Mouse (Mus musculus) limb, embryonic 12.5 days (tissue): ENCODE data around the gene Slc35e3. TPM values are rescaled to one million over a fixed set of nuclear protein-coding genes. Genes with fewer than 3 reads are reported as not detected.
A peak's percentile ranks its signal among the peaks of the same experiment; 100 is the strongest.
"Not testable (repeated sequence)": the region's sequence is repeated elsewhere in the genome, so short reads cannot be mapped to it uniquely, and the experiment has no call there.

Source experiments
- ATAC-seq: fragments of 200-750 bp; cut with Nextera tagmentation; 2 replicates; pipeline ENCODE4 v1.8.0; 2017; ENCODE audit warnings: low read depth, moderate TSS enrichment; ENCODE audit not compliant: insufficient number of reproducible peaks, insufficient read depth, low FRiP score, low TSS enrichment
- H3K27ac ChIP-seq: fragments of 300-500 bp; sonication (generic); 2 replicates; pipeline ENCODE4 v1.5.1; 2016; ENCODE audit warnings: mild to moderate bottlenecking, moderate library complexity
- H3K27me3 ChIP-seq: fragments of 300-500 bp; sonication (generic); 2 replicates; pipeline ENCODE4 v1.6.1; 2016; ENCODE audit warnings: mild to moderate bottlenecking, moderate library complexity
- H3K36me3 ChIP-seq: fragments of 300-500 bp; sonication (generic); 2 replicates; pipeline ENCODE4 v1.6.1; 2016; ENCODE audit warnings: mild to moderate bottlenecking, moderate library complexity
- H3K4me1 ChIP-seq: fragments of 300-500 bp; sonication (generic); replicated peaks from 2 replicates; pipeline ENCODE4 v1.6.1; 2016
- H3K4me2 ChIP-seq: fragments of 300-500 bp; sonication (generic); 2 replicates; pipeline ENCODE4 v1.6.1; 2016; ENCODE audit warnings: mild to moderate bottlenecking, moderate library complexity
- H3K4me3 ChIP-seq: fragments of 300-500 bp; sonication (generic); replicated peaks from 2 replicates; pipeline ENCODE4 v1.5.1; 2016; ENCODE audit warnings: mild to moderate bottlenecking
- H3K9ac ChIP-seq: fragments of 300-500 bp; sonication (generic); replicated peaks from 2 replicates; pipeline ENCODE4 v1.6.1; 2016; ENCODE audit warnings: mild to moderate bottlenecking, moderate library complexity
- H3K9me3 ChIP-seq: fragments of 300-500 bp; sonication (generic); 2 replicates; pipeline ENCODE4 v1.6.1; 2016; ENCODE audit warnings: mild to moderate bottlenecking, moderate library complexity
- WGBS: fragments of 180-500 bp; shearing (Covaris S2); methylation state at CpG from one replicate; pipeline ENCODE4 v1.1.7; 2016; 5-methylcytosine and 5-hydroxymethylcytosine counted together
- polyA plus RNA-seq: library from polyadenylated mRNA; unstranded; fragments of >200 nt; fragmentation: Nextera tagmentation; extraction: Ambion mirVana; gene quantifications from 2 replicates; pipeline ENCODE4 v1.2.1, GENCODE M21; 2016

Gene Slc35e3
- polyA plus RNA-seq, 1 experiment from 2014 or later: 43.8 TPM

GRCm38 (mm10) chr10:117751744-117752143, 5.6 kb upstream of the Slc35e3 start:
- Histone ChIP-seq H3K4me2 (no peak overlapping the region), H3K36me3 (peaks cover 86% of the 10 kb centered on the region), H3K9me3 (no peaks in the 10 kb centered on the region), H3K27ac (no peak overlapping the region), H3K9ac (no peak overlapping the region), H3K4me3 (no peak overlapping the region), H3K27me3 (no peaks in the 10 kb centered on the region), H3K4me1 (no peaks in the 10 kb centered on the region)
- 96% methylated on average over 6 of the region's 6 CpGs for whole genome bisulfite sequencing
- no peak for ATAC-seq

- H3K27me3 ChIP-seq: no peaks in the 10 kb centered on the region
- ATAC-seq: no peak
- no peaks in the 10 kb centered on the region for H3K9me3 ChIP-seq
- H3K27ac ChIP-seq: no peak overlapping the region
- H3K4me3 ChIP-seq: no peak overlapping the region
- no peak overlapping the region for H3K4me2 ChIP-seq
- peaks cover 82% of the 10 kb centered on the region for H3K36me3 ChIP-seq
- WGBS: 97% methylated on average over 14 of the region's 14 CpGs
- H3K4me1 ChIP-seq: no peaks in the 10 kb centered on the region
- H3K9ac ChIP-seq: no peak overlapping the region
Measured at GRCm38 (mm10) chr10:117751282-117751610, 5.1 kb upstream of the Slc35e3 start.

- 95% methylated on average over 5 of the region's 5 CpGs for WGBS
- H3K9ac ChIP-seq: no peak overlapping the region
- ATAC-seq: no peak
- peaks cover 77% of the 10 kb centered on the region for H3K36me3 ChIP-seq
- H3K27me3 ChIP-seq: no peaks in the 10 kb centered on the region
- no peaks in the 10 kb centered on the region for H3K9me3 ChIP-seq
- H3K27ac ChIP-seq: no peak overlapping the region
- H3K4me2 ChIP-seq: no peak overlapping the region
- H3K4me1 ChIP-seq: no peaks in the 10 kb centered on the region
- no peak overlapping the region for H3K4me3 ChIP-seq
Measured at GRCm38 (mm10) chr10:117750529-117751281, 4.5 kb upstream of the Slc35e3 start.

- no peaks in the 10 kb centered on the region for H3K9me3 ChIP-seq
- H3K4me3 ChIP-seq: no peak overlapping the region
- peaks cover 7% of the 10 kb centered on the region for H3K4me1 ChIP-seq
- H3K27ac ChIP-seq: no peak overlapping the region
- no peak overlapping the region for H3K9ac ChIP-seq
- H3K36me3 ChIP-seq: peaks cover 68% of the 10 kb centered on the region
- no peaks in the 10 kb centered on the region for H3K27me3 ChIP-seq
- ATAC-seq: no peak
- 91% methylated on average over 14 of the region's 14 CpGs for WGBS
- H3K4me2 ChIP-seq: no peak overlapping the region
Measured at GRCm38 (mm10) chr10:117749787-117750343, 3.7 kb upstream of the Slc35e3 start.

GRCm38 (mm10) chr10:117749050-117749686, 3.0 kb upstream of the Slc35e3 start:
- ATAC-seq: no peak
- Histone ChIP-seq H3K4me1 (peaks cover 12% of the 10 kb centered on the region), H3K4me3 (no peak overlapping the region), H3K9me3 (no peaks in the 10 kb centered on the region), H3K27me3 (no peaks in the 10 kb centered on the region), H3K27ac (no peak overlapping the region), H3K4me2 (no peak overlapping the region), H3K9ac (no peak overlapping the region), H3K36me3 (peaks cover 61% of the 10 kb centered on the region)
- WGBS: 96% methylated on average over 10 of the region's 10 CpGs

- H3K4me1 ChIP-seq: peaks cover 18% of the 10 kb centered on the region
- WGBS: 88% methylated on average over 10 of the region's 10 CpGs
- H3K4me3 ChIP-seq: no peak overlapping the region
- H3K4me2 ChIP-seq: no peak overlapping the region
- H3K9me3 ChIP-seq: no peaks in the 10 kb centered on the region
- H3K27ac ChIP-seq: no peak overlapping the region
- no peaks in the 10 kb centered on the region for H3K27me3 ChIP-seq
- peaks cover 59% of the 10 kb centered on the region for H3K36me3 ChIP-seq
- ATAC-seq: no peak
- no peak overlapping the region for H3K9ac ChIP-seq
Measured at GRCm38 (mm10) chr10:117748276-117749049, 2.3 kb upstream of the Slc35e3 start.

- Histone ChIP-seq H3K9ac (no peak overlapping the region), H3K4me2 (no peak overlapping the region), H3K36me3 (peaks cover 53% of the 10 kb centered on the region), H3K9me3 (no peaks in the 10 kb centered on the region), H3K27ac (no peak overlapping the region), H3K27me3 (no peaks in the 10 kb centered on the region), H3K4me3 (no peak overlapping the region), H3K4me1 (peaks cover 18% of the 10 kb centered on the region)
- 91% methylated on average over 7 of the region's 7 CpGs for WGBS
- no peak for ATAC-seq
Measured at GRCm38 (mm10) chr10:117747711-117748110, 1.5 kb upstream of the Slc35e3 start.

GRCm38 (mm10) chr10:117745570-117746296, 432 bp downstream of the Slc35e3 start:
- under 1% methylated on average over 21 of the region's 46 CpGs for WGBS

GRCm38 (mm10) chr10:117743917-117744316, 2.2 kb downstream of the Slc35e3 start:
- H3K27ac ChIP-seq: peak overlapping the region; percentile 84
- H3K4me3 ChIP-seq: peak overlapping the region; percentile 57; the same call in 1 of the 2 replicates
- no peaks in the 10 kb centered on the region for H3K9me3 ChIP-seq
- peaks cover 18% of the 10 kb centered on the region for H3K4me1 ChIP-seq
- H3K36me3 ChIP-seq: peaks cover 46% of the 10 kb centered on the region
- peak; percentile 41; the same call in 1 of the 2 replicates for ATAC-seq
- 64% methylated on average over 4 of the region's 4 CpGs for WGBS
- H3K27me3 ChIP-seq: no peaks in the 10 kb centered on the region
- H3K4me2 ChIP-seq: peak overlapping the region; percentile 86
- H3K9ac ChIP-seq: no peak overlapping the region; the same call in none of the 2 replicates

More at GRCm38 (mm10) chr10:117745570-117746296, 432 bp downstream of the Slc35e3 start:
- Histone ChIP-seq H3K36me3 (peaks cover 44% of the 10 kb centered on the region), H3K4me3 (peak overlapping the region; percentile 57), H3K9ac (peak overlapping the region; percentile 65), H3K4me1 (peaks cover 18% of the 10 kb centered on the region), H3K4me2 (peak overlapping the region; percentile 86), H3K27ac (0 out of 2 replicates have a peak overlapping the region, but pooled peaks have one; percentile 23)
- not testable (repeated sequence) for H3K9me3 ChIP-seq, H3K27me3 ChIP-seq
- peak; percentile 12; the same call in 1 of the 2 replicates for ATAC-seq

- 81% methylated on average over 2 of the region's 2 CpGs for WGBS
- Histone ChIP-seq H3K27ac (peak overlapping the region; percentile 84), H3K4me2 (peak overlapping the region; percentile 86), H3K4me1 (peaks cover 18% of the 10 kb centered on the region), H3K36me3 (peaks cover 46% of the 10 kb centered on the region), H3K27me3 (no peaks in the 10 kb centered on the region), H3K9me3 (no peaks in the 10 kb centered on the region), H3K9ac (no peak overlapping the region), H3K4me3 (peak overlapping the region; percentile 57; the same call in 1 of the 2 replicates)
- ATAC-seq: no peak
Measured at GRCm38 (mm10) chr10:117743182-117743581, 3.0 kb downstream of the Slc35e3 start.
